Mouse (Mus musculus) liver, adult (tissue): ENCODE results near the gene Pcp2.

ENCODE experiments used
- GATA4 ChIP-seq: IDR thresholded peaks from 2 replicates; pipeline ENCODE4 v1.6.1; 2014; ENCODE audit warnings: mild to moderate bottlenecking, low read length; ENCODE audit not compliant: insufficient replicate concordance

Pcp2 gene

DNA sequence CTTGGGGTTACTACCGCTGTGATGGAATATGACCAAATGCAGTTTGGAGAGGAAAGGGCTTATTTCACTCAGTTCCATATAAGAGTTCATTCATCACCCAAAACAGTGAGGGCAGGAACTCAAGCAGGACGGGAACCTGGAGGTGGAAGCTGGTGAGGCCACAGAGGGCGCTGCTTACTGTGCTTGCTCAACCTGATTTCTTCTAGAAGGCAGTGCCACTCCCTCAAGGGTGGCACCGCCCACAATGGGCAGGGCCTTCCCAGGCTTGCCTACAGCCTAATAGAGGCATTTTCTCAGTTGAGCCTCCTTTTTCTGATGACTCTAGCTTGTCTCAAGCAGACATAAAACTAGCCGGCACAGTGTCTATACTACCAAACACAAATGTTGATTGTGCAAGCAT, 20.5 kb upstream of the Pcp2 start:
- no peak for TF ChIP-seq GATA4

DNA sequence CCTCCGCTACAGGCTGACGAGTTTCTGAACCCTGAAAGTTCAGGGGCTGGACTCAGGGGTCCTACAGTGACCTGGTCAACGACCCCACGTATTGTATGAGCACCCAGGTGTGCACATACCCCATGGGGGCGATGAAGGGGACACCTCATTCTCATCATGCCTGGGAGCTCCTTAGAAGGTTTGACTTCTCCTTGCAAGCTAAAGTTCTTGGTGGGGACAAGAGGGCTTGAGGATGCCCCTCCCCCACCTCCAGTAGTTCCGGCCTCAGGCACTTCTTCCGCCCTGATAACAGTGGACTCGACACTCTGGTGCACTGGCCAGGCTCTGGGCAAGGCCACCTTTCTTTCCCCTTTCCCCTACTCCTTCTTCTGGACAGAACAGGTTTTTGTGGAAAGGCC, 6.1 kb upstream of the Pcp2 start:
- TF ChIP-seq GATA4 = no peak

DNA sequence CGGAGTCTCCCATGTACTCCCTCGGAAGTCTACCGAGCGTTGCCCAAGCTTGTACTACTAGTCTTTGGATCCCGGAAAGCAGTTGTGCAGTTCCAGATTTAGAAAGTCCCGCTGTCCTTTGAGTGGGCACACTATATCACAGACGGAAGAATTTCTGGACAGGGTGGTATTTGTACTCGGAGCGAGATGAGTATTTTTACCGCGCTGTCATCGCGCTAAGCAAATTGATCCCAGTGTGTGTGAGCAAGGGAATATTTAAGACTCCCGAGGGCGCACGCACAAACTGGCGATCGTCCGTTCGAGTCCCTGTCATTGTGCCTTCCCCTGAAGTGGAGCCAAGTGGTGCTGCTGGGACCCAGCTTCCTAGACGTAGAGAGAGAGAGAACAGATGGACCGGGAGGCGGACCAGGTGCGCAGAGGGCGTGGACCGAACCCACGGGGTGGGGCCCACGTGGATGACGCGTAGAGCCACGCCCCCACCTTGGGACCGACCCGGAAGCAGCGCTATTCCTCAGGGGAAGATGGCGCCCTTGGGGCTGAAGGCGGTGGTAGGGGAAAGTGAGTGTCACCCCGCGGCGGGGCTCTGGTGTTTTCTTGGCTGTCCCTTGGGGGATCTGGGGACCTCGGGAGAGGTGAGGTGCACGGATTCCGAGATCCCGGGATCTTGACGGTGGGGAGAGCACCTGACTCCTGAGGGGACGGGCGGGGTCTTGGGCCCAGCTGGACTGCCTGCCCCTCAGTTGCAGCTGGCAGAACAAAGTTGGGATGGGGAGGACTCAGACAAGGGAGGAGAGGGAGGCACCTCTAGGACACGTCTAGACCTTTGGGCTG, 5.5 kb upstream of the Pcp2 start, which contains the start of gene Stxbp2:
Gene Stxbp2 (plus strand): TSS at position 309 of the 831 bp plus-strand sequence.
- TF ChIP-seq GATA4 = no peak

DNA sequence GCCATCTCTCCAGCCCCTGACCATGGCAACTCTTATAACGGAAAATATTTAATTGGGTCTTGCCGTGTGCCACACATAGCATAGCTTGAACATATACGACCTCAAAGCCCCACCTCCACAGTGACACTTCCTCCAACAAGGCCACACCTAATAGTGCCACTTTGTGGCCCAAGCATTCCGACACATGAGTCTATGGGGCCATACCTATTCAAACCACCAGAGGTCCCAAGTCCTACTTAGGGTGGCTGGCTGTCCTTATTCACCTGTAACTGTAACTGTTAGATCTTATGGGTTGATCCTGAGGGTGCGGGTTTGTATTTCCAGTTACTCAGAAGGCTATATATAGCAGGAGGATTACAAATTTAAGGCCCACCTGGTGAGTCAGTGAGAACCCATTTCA, 2.7 kb upstream of the Pcp2 start:
- no peak for TF ChIP-seq GATA4

DNA sequence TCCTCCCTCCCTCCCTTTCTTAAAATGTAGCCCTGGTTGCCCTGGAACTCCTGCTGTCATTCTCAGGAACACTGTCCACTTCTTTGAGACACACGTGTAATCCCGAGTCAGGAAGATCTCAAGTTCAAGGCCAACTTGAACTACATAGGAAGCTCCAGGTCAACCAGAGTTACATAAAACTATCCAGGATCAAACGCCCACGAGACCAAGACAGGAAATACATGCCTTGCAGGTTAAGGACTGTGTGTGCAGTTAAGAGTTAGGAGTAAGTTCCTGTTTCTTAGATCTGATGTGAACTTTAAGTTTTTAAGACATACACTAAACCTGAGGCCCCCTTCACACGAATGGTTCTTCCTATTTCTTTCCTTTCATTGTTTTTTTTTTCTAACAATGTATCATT, 1.6 kb upstream of the Pcp2 start:
- no peak for TF ChIP-seq GATA4

DNA sequence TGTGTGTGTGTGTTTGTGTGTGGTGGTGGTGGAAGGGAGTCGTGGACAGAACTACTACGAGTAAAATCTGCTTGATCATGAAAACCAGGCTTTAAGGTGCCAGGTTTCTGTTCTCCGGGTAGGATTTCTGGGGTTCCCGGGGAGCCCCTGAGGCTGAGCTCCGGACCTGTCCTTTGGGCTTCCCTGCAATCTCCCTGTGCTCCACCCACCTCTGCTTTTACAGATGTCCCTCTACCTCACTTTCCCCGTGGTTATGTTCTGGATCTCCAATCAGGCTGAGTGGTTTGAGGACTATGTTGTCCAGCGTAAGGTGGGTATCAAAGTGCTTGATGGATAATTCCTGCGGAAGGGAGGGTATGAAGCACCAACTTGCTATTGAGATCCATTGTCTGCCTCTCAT, 3.2 kb downstream of the Pcp2 start:
- TF ChIP-seq GATA4 = no peak

DNA sequence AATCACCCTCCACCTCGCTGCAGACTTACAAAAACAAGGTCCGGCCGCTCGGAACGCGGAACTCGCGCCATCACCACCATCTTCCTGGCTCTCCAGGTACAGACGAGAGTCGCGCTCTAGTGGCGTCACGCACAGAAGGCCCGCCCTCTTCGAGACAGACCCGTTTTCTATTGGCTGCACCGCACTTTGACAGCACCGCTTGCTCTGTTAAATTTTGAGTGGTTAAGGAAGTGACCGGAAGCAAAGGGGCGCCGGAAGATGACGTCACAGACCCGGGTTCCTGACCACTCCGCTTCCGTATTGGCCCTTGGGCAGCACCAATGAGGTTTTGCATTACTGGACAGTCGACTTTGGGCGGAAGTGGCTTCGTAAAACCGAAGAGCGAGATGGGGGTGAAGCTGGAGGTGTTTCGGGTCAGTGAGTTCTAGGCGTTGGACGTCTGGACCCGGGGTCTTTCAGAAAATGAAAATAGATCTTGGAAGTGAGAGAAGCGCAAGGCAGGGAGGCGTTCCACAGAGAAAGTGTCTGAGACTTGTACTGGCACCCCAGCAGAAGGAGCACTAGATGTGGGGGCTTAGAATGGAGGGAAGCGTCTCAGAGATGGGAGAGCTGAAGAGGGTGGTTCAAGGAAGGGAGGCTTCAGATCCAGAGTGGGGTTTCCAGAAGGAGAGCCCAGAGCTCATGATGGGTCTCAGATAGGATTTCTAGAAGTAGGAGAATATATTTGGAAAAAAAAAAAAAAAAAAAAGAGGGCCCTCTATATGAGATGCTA, 4.0 kb downstream of the Pcp2 start, which contains the start of the genes Xab2 and Pet100:
Gene Xab2 (minus strand): TSS at position 118 of the 772 bp plus-strand sequence.
Gene Pet100 (plus strand): TSS at position 350 of the 772 bp plus-strand sequence.
- no peak for TF ChIP-seq GATA4

DNA sequence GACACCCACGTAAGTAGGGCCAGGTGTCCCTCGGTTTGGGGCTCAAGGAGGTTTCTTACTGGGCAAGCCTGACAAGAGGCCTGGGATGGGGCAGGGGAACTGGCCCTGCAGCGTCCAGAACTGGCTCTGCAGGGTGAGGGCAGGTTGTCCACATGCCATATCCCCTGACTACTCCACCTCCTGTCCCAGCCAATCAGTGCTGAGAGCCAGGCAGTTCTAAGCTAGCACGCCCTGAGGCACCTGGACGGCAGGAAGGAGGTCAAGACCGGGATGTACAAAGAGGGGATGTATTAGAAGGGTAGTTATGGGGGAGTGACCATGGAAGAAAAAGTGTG, 15.6 kb downstream of the Pcp2 start:
- TF ChIP-seq GATA4 = no peak

DNA sequence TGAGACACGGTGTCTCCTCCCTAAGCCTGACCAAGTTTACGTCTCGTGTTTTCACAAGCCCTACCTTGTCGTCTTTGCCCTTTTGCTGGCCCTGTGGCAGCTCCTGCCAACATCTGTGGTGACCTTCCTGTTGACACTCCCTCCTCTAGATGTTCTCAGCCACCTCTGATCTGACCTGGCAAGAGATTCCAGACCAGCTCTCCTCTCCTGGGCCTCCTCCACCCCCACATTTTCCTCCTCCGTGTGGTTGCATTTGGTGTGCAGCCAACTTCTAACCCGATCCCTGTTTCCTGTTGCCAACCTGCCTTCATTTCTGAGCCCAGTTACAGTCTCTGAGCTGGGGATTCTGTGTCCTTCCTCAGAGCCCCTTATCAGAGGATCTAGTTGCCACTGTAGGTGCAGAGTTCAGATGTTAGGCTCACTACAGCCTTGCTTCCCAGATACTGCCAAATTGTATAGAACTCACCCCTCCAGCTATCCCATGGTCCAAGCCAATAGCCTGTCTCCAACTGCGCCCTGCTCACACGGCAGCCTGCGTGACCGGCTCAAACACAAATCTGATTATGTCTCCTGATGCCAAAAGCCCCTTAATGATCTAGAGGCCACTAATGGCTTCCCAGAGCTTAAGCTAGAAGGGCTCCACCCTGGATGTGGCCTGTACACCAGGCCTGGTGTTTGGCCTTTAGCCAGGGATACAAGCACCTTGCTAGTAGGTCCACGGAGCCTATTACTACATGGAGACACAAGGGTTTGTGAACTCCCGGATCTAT, 16.1 kb downstream of the Pcp2 start:
- TF ChIP-seq GATA4 = no peak

DNA sequence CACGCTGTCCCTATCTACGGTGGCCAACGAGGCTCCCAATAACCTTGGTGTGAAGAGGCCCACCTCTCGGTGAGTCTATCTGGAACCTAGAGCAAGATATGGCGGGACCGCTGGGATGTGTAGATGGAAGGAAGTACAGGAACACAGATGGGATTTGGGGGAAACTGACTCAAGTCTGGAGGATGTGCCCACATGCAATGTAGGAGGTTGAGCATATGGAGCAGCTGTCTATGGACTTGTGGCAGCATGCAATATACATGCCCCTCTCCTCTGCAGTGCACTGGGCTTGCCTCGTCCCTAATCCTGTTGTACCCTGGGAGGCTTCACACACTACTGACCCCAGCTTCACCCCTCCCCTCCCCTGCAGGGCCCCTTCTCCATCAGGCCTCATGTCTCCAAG, 17.5 kb downstream of the Pcp2 start:
- TF ChIP-seq GATA4 = no peak

DNA sequence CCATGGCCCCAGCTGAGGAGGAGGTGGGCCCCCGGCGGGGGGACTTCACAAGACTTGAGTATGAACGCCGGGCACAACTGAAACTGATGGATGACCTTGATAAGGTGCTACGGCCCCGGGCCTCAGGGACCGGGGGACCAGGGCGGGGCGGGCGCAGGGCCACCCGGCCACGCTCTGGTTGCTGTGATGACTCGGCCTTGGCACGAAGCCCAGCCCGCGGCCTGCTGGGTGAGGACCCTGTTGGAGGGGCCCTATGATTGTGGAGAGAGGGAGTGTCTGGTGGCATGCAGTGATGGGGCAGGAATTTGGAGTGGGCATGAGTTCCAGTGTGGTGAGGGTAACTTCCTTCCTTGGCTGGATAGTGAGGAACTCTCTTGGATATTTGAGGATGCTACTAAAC, 18.8 kb downstream of the Pcp2 start:
- TF ChIP-seq GATA4 = no peak

DNA sequence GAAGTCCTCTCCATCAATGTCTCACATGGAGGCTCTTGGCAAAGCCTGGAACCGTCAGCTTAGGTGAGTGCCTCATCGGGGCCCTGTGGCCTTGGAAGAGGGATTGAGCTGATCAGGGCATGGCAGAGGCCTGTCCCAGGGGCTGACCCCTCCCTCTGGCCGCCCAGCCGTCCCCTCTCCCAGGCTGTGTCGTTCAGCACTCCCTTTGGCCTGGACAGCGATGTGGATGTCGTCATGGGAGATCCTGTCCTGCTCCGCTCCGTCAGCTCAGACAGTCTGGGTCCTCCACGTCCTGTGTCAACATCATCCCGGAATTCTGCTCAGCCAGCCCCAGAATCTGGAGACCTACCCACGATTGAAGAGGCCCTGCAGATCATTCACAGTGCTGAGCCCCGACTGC, 21.9 kb downstream of the Pcp2 start:
- TF ChIP-seq GATA4 = no peak

DNA sequence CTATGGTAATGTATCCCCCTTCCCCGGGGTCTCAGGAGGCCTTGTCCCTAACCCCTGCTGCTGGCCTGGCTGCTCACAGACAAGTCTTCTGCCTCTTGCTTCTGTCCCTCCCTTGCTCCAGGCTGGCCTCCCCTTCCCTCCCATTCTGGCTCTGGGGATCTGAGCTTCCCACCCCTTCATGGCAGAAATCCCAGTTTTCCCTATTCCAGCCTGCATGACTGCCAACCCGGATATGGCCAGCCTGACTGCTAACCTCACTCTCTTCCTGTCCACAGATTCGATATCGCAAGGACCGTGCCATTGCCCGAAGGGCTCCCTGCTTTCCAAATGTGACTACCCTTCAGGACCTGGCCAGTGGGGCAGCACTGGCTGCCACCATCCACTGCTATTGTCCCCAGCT, 24.9 kb downstream of the Pcp2 start:
- TF ChIP-seq GATA4 = no peak; the same call in 1 of the 2 replicates

DNA sequence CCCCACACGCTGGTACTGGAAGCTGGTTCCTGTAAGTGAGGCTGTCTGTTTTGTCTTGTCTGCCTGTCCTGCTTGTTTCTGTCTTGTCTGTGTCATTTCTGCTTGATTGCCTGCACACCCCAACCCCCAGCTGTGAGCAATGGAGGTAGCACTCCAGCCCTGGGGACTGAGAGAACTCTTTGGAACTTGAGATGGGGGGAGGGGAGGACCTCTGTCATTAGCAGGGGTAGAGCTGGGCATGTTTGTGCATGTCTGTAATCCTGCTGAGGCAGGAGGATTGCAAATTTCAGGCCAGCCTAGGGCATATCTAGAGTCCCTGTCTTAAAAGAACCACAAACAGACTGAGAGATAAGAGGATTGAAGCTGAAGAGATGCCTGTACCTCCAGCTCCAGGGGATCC, 26.1 kb downstream of the Pcp2 start:
- no peak for TF ChIP-seq GATA4

DNA sequence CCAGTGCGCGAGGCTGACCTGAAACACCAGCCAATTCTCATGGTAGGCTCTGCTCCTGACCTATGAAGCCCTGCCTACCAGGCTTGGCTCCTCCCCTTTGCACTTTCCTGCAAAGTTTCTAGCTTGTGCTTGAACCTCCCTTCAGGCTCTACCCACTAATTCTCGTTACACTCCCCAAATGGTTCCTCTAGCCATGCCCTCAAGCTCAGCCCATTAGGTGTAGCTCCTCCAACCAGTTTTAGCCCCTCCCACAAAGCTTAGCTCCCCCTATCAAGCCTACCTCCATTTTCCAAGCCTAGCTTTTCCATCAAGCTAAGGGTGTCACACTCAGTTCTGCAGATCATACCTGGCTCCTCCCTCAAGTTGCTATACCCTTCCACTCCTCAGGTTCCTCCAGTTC, 27.3 kb downstream of the Pcp2 start:
- TF ChIP-seq GATA4 = no peak
